Mouse (Mus musculus) adrenal gland, postnatal 4 days (tissue): Measurements from ENCODE around the gene Ankfy1. TPM values are rescaled to one million over a fixed set of nuclear protein-coding genes. Genes with fewer than 3 reads are reported as not detected.
"Not testable (repeated sequence)": the region's sequence is repeated elsewhere in the genome, so short reads cannot be mapped to it uniquely, and the experiment has no call there.

Experiments used
- DNase-seq, 2 experiments: peaks; one replicate each; pipeline ENCODE4 v3.0.0; 2021 to 2022; ENCODE audit warnings: low spot score in 2 of 2, mixed read lengths in 2 of 2
- long read RNA-seq, 2 experiments: library from polyadenylated mRNA; stranded (forward); transcript quantifications; one replicate each; pipeline ENCODE4 v2.0.0; 2021
- total RNA-seq, 2 experiments: library from RNA; stranded (reverse); gene quantifications; 2 replicates each; pipeline ENCODE4 v1.2.3; 2021

The Ankfy1 gene
- total RNA-seq, result 10 to 100 TPM; 48.7 to 55.8 TPM
- long read RNA-seq, experiment 1, partial matches to known transcripts, result 1 of 3 reads
- long read RNA-seq, experiment 1, other reads (novel, unspliced or antisense), result 2 of 3 reads
- long read RNA-seq, experiment 2, full-length matches to known transcripts, result 5 of 12 reads
- long read RNA-seq, experiment 2, partial matches to known transcripts, result 0 of 12 reads
- long read RNA-seq, experiment 2, other reads (novel, unspliced or antisense), result 7 of 12 reads

- DNase-seq, result peak; percentile 86 to 95
Observed at GRCm38 (mm10) chr11:72689551-72690510, at the start of gene Ankfy1. Gene Ankfy1 (plus strand): TSS chr11:72690006.

GRCm38 (mm10) chr11:72642730-72643129, 47.1 kb upstream of the Ankfy1 start:
- DNase-seq, result no peak

GRCm38 (mm10) chr11:72645386-72645785, 44.4 kb upstream of the Ankfy1 start:
- no peak for DNase-seq

- no peak for DNase-seq
Observed at GRCm38 (mm10) chr11:72650347-72650746, 39.5 kb upstream of the Ankfy1 start.

GRCm38 (mm10) chr11:72659918-72660317, 29.9 kb upstream of the Ankfy1 start:
- DNase-seq, result no peak

GRCm38 (mm10) chr11:72660359-72660758, 29.4 kb upstream of the Ankfy1 start:
- DNase-seq, result no peak

GRCm38 (mm10) chr11:72664641-72665040, 25.2 kb upstream of the Ankfy1 start:
- no peak for DNase-seq

- DNase-seq, result no peak
Observed at GRCm38 (mm10) chr11:72670634-72671033, 19.2 kb upstream of the Ankfy1 start.

- DNase-seq, result no peak
Observed at GRCm38 (mm10) chr11:72671294-72671988, 18.4 kb upstream of the Ankfy1 start.

- no peak for DNase-seq
Observed at GRCm38 (mm10) chr11:72672438-72672837, 17.4 kb upstream of the Ankfy1 start.

GRCm38 (mm10) chr11:72675280-72675679, 14.5 kb upstream of the Ankfy1 start:
- no peak for DNase-seq

- DNase-seq, result no peak
Observed at GRCm38 (mm10) chr11:72680726-72681125, 9.1 kb upstream of the Ankfy1 start.

- DNase-seq, result no peak
Observed at GRCm38 (mm10) chr11:72683402-72683801, 6.4 kb upstream of the Ankfy1 start.

- no peak for DNase-seq
Observed at GRCm38 (mm10) chr11:72686697-72687096, 3.1 kb upstream of the Ankfy1 start.

- DNase-seq, result no peak
Observed at GRCm38 (mm10) chr11:72688242-72688641, 1.6 kb upstream of the Ankfy1 start.

- no peak for DNase-seq
Observed at GRCm38 (mm10) chr11:72689115-72689514, 691 bp upstream of the Ankfy1 start.

- DNase-seq, result no peak
Observed at GRCm38 (mm10) chr11:72692353-72692752, 2.5 kb downstream of the Ankfy1 start.

GRCm38 (mm10) chr11:72695025-72695424, 5.2 kb downstream of the Ankfy1 start:
- DNase-seq, result no peak

- no peak for DNase-seq
Observed at GRCm38 (mm10) chr11:72696368-72696971, 6.7 kb downstream of the Ankfy1 start.

- no peak for DNase-seq
Observed at GRCm38 (mm10) chr11:72697323-72697722, 7.5 kb downstream of the Ankfy1 start.

- not testable (repeated sequence) for DNase-seq
Observed at GRCm38 (mm10) chr11:72705111-72705510, 15.3 kb downstream of the Ankfy1 start.
